Mouse (Mus musculus): ENCODE results near the gene Ccdc57. TPM values are rescaled to one million over a fixed set of nuclear protein-coding genes. Genes with fewer than 3 reads are reported as not detected.

Gene Ccdc57
- total RNA-seq, 2 experiments from 2014 or later, result 4.5 to 6.4 TPM

DNA sequence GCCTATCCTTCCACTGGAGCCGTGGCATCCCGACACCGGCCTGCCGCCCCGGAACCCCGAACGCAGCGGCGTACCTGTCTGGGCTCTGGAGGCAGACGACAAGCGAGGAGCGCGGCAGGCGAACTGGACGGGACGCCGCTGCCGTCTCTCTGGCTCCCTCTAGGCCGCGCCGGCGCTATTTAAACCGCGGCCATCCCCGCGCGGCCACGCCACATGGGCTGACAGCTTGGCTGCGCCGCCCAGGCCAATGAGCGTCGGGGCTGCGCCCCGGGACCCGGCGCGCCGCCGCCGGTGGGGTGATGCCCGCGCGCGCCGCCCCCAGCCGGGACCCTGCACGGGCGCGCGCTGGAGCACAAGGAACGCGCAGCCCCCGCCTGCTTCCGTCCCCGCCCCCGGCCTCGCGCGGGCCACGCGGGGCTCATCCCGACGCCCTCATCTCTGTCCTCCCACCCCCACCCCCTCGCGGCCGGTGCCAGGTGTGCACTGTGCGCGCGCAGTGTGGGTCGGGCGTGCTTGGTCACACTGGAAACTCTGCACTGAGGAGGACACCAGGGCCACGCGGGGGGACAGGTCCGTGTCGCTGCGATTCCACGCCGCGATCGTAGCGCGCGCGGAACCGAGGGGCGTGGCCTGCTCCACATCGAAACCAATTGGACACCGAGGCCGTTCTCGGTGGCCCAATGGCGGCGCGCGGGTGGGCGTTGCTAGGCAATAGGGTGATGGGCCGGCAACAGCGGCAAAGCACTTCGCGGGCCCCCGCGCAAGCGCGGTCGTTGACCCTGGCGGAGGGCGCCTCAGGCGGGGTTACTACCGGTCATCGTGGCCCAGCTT lies 108.5 kb downstream of the Ccdc57 start, which contains the start of gene Fasn:
Gene Fasn, minus strand, starts transcription at position 592 of the 831 bp plus-strand sequence.
- peak; percentile 66 for ATAC-seq (replicated peaks; ENCODE audit: poor library complexity)

DNA sequence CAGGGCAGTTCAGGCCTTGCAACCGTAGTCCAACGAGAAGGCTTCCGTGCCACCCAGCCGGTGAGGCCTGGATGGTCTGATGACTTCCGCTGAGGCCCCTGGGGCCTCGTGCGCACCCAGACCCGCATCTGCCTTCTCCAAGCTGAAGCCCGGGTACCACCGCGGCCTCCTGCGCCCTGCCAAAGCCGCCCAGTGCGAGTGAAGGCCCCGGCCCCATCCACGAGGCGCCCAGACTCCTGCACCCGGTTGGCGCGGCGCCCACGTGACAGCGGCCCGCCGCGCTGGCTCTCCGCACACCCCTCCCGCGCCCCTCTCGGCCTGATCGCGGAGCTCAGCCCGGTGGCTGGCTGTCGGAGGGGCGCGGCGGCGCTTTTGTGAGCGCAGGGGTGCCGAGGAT lies 109.1 kb downstream of the Ccdc57 start:
- ATAC-seq (replicated peaks; ENCODE audit: poor library complexity), result no peak

GRCm38 (mm10) chr11:120822831-120823550 lies 109.7 kb downstream of the Ccdc57 start:
- ATAC-seq (replicated peaks; ENCODE audit: poor library complexity), result peak; percentile 13; the same call in 1 of the 2 replicates

- ATAC-seq (replicated peaks; ENCODE audit: poor library complexity), result no peak
Observed at GRCm38 (mm10) chr11:120822321-120822720, 110.4 kb downstream of the Ccdc57 start.

- ATAC-seq (replicated peaks; ENCODE audit: poor library complexity), result no peak
Observed at GRCm38 (mm10) chr11:120821076-120821922, 111.4 kb downstream of the Ccdc57 start.

DNA sequence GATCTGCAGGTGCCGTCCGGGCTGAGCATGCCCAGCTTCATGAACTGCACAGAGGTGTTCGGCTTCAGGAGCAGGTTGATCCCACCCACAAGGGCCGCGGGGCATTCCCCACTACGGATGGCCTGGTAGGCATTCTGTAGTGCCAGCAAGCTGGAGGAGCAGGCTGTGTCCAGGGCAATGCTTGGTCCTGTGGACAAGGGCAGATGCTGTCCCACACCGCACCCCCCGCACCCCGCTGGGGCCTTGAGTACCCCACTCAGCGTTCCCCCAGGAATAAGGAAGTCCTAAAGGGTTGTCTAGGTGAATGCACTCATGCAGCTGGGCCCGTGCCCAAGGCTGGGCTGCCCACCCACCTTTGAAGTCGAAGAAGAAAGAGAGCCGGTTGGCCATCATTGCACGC lies 112.1 kb downstream of the Ccdc57 start:
- ATAC-seq (replicated peaks; ENCODE audit: poor library complexity), result no peak

GRCm38 (mm10) chr11:120819556-120819955 lies 113.1 kb downstream of the Ccdc57 start:
- no peak for ATAC-seq (replicated peaks; ENCODE audit: poor library complexity)

- no peak for ATAC-seq (replicated peaks; ENCODE audit: poor library complexity)
Observed at GRCm38 (mm10) chr11:120818251-120818650, 114.4 kb downstream of the Ccdc57 start.

DNA sequence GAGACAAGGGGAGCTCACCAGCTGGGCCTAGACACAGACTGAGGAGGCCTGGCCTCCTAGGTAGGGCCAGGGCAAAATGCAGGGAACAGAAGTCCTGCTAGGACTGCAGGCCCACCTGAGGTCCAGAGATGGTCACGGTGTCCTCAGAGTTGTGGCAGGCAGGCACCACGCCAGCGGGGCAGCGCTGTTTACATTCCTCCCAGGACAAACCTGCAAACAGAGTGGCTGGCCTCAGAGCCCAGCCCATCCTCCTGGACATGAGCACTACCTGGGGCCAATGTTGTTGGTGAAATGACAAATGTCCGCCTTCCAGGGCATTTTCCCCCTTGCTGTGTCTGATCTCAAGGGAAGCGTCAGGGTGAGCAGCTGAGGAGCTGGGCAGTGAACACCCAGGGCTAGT lies 115.3 kb downstream of the Ccdc57 start:
- no peak for ATAC-seq (replicated peaks; ENCODE audit: poor library complexity)

DNA sequence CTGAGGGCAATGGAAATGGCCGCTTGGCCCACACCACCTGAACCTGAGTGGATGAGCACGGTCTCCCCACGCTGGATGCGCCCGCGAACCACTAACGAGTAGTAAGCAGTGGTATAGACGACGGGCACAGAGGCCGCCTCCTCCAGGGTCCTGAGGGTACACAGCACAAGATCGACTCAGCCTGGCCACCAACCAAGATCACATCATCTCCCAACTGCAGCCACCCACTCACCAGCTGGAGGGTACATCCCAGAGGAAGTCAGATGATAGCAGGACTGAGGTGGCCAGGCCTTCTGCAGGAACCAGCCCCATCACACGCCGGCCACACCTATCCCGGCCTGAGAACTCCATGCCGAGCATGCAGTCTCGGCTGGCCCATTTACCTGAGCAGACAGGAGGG lies 120.6 kb downstream of the Ccdc57 start:
- no peak for ATAC-seq (replicated peaks; ENCODE audit: poor library complexity)

GRCm38 (mm10) chr11:120808010-120808409 lies 124.7 kb downstream of the Ccdc57 start:
- ATAC-seq (replicated peaks; ENCODE audit: poor library complexity), result 0 out of 2 replicates have a peak, but pooled peaks have one; percentile 15

DNA sequence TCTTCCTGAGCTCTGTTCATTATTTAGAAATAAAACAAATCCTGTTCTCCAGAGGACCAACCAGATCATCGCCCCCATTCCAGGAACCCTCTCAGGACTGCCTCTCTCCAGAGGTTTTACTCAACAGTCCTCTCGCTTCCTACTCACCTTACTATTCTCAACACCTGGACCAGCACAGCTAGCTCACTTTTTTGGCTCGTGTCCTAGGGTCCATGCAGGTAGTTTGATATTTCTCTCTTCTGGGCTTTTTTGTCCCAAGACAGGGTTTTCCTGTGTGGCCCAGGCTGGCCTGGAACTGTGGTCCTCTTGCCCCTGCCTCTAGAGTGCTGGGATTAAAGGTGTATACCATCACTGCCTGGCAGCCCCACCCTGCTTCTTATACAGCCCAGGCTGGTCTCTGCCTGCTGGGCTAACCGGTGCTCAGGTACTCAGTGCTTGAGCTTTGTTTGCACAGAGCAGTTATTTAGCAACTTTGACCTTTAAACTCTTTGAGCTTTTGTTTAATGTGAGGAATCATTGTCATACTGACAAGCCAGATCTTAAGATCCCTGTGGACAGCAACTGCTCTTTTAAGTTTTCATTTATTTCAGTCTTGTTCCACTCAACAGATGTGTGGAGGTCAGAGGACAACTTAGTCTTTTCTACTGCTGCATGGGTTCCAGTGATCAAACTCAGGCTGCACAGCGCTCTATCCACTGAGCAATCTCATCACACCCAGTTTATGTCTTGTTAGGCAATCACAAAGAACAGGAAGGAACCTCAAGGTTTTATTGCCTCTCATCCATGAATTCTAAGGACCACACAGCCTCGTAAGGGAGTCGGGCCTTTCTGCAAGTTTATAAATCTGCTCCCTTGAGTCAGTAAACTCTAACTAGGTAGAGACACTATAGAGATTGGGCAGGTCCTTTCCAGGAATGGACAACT lies 127.0 kb downstream of the Ccdc57 start:
- no peak for ATAC-seq (replicated peaks; ENCODE audit: poor library complexity)

GRCm38 (mm10) chr11:120804769-120805168 lies 127.9 kb downstream of the Ccdc57 start:
- no peak for ATAC-seq (replicated peaks; ENCODE audit: poor library complexity)

DNA sequence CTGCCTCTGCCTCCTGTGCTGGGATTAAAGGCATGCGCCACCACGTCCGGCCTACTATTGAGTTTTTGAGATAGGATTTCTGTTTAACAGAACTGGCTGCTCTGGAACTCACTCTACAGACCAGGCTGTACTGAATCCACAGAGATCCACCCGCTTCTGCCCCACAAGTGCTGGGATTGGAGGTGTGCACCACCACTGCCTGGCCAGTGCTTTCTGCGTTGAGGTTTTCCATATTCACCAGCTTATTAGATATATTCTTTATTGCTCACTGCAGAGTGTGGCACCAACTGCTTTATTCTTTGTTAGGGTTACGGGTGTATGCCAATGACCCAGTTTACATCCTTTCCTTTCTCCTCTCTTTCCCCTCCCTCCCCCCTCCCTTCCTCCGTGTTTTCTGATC lies 128.4 kb downstream of the Ccdc57 start:
- no peak for ATAC-seq (replicated peaks; ENCODE audit: poor library complexity)

GRCm38 (mm10) chr11:120800061-120800904 lies 132.4 kb downstream of the Ccdc57 start:
- peak; percentile 79 for ATAC-seq (replicated peaks; ENCODE audit: poor library complexity)

DNA sequence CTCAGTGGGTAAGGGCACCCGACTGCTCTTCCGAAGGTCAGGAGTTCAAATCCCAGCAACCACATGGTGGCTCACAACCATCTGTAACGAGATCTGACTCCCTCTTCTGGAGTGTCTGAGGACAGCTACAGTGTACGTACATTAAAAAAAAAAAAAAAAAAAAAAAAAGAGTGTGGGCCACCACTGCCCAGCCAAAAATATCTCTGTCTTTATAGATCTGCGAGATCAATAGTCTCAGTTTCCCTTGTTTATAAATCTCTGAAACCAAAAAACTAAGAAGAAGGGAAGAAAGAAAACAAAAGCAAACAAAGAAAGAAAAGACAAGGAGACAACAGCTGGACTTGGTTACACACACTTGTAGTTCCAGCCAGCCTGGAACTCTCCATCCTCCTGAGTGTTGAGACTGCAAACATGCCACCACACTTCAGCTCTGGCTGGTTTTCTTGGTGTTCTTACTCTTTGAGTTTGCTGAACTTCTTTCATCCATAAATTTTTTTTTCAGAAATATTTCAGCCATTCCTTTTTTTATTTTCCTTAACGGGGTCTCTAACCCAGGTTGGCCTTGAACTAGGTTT lies 133.3 kb downstream of the Ccdc57 start:
- ATAC-seq (replicated peaks; ENCODE audit: poor library complexity), result no peak

DNA sequence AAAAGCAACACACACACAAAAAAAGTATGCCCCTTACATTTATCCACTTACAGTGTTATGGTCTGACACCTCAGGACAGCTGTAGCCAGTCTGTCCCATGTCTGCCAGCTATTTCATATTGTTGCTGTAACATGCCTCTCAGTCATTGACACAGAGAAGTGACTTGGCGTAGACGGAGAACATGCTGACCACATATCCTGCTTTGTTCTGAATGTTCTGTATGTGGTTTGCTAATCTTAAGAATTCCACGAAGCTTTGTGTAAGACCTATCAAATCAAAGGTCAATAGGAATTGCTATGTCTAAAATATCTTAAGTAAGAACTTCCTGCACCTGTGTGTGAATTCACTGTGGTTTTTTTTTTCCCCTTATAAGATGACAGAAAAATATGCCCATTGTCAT lies 134.4 kb downstream of the Ccdc57 start:
- no peak for ATAC-seq (replicated peaks; ENCODE audit: poor library complexity)

DNA sequence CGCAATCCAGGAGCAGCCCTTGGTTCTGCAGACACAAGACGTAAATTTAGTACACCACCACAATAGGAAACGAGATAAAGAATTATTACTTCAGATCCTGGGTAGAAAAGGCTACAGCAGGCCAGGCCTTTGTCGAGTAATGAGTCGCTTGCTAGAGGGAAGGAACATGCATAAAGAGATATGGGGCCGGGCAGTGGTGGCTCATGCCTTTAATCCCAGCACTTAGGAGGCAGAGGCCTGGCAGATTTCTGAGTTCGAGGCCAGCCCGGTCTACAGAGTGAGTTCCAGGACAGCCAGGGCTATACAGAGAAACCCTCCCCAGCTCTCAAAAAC lies 136.1 kb downstream of the Ccdc57 start:
- peak; percentile 10; the same call in 1 of the 2 replicates for ATAC-seq (replicated peaks; ENCODE audit: poor library complexity)

All from megakaryocyte progenitor cell, adult 5-6 weeks (primary cell).